Mouse (Mus musculus): ENCODE measurements at regions not wholly inside any gene's neighbourhood (a gene's known extent, or its start where the extent isn't known, plus 50 kb on each side); places are given as distances from the start of the nearest gene placed in this dataset.

DNA sequence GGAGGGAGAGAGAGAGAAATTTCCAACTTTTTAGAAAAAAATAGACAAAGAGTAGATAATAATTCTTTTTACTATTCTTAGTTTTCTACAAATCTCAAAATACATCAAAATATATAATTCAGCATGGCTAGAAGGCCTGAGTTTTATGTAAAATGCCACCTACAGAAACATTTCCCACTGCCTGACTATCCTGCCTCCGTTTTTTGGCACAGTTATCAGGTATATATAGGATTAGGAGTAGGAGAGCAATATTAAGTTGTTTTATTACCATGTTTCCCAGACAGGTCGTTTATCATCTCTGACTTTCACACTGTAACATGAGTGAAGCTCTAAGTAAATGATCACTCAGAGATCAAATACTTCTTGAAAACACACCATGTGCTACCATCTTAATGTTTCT is 224.7 kb upstream of the Actbl2 start:
- TF ChIP-seq MYOG (IDR thresholded peaks at IDR 0.05; ENCODE audit: control insufficient read depth in 1 of 3, insufficient read depth in 1 of 3, insufficient read length in 2 of 3, low read depth in 2 of 3) (no peak), POLR2AphosphoS2 (IDR thresholded peaks at IDR 0.05; ENCODE audit: insufficient read length, low read depth) (no peak), MAX (IDR thresholded peaks at IDR 0.05; ENCODE audit: low read depth) (no peak), USF1 (IDR thresholded peaks at IDR 0.05; ENCODE audit: low read depth) (no peak), POLR2A (IDR thresholded peaks at IDR 0.05; ENCODE audit: insufficient read length, low read depth) (no peak)

Data from myocyte (in vitro differentiated cells).